Mouse (Mus musculus) stomach, postnatal 0 days (tissue): ENCODE measurements around the gene Brsk1.

Experiments used
- CTCF ChIP-seq: IDR thresholded peaks from 2 replicates; pipeline ENCODE4 v1.5.1; 2016; ENCODE audit warnings: antibody characterized with exemption, low read depth, mild to moderate bottlenecking, moderate library complexity
- EP300 ChIP-seq: optimal IDR thresholded peaks from 2 replicates; pipeline ENCODE3; 2016; ENCODE audit warnings: antibody characterized with exemption

- TF ChIP-seq CTCF (no peak), EP300 (no peak)
These were observed 57.9 kb downstream of the Brsk1 start for GRCm38 (mm10) chr7:4748321-4748720.
